Mouse (Mus musculus) Patski (cell line): ENCODE results near the gene Lyrm9. TPM values are rescaled to one million over a fixed set of nuclear protein-coding genes. Genes with fewer than 3 reads are reported as not detected.

Experiments used
- ATAC-seq: fragments of 100-300 bp; one replicate; pipeline ENCODE4 v1.8.0; 2021
- CTCF ChIA-PET: fragments of 350-600 bp; sonication (Branson Sonifier 250); formaldehyde crosslinking; loops from one replicate; lab custom pipeline; 2022; ENCODE audit warnings: inconsistent platforms; lab: Charles Lee
- POLR2A ChIA-PET: fragments of 350-600 bp; sonication (Branson Sonifier 250); formaldehyde crosslinking; loops from one replicate; lab custom pipeline; 2022; ENCODE audit warnings: antibody characterized with exemption, inconsistent platforms; lab: Charles Lee
- DNase-seq: peaks from one replicate; pipeline ENCODE4 v3.0.0-alpha.2; 2011; ENCODE audit warnings: low read depth, low spot score
- H3K27me3 ChIP-seq: fragments of 371-371 bp; one replicate; pipeline ENCODE4 v1.5.1; 2021
- CTCF ChIP-seq: fragments of 100-300 bp; IDR thresholded peaks from one replicate; pipeline ENCODE4 v1.5.1; 2021
- in situ Hi-C: fragments of 300-500 bp; cut with MboI; formaldehyde crosslinking; loops from 3 replicates; pipeline ENCODE4 v1.11.1; 2018; ENCODE audit warnings: low pct_unique_long_range_greater_than_20kb, mixed read lengths
- polyA plus RNA-seq: library from polyadenylated mRNA; unstranded; gene quantifications from one replicate; pipeline ENCODE4 v1.2.3, GENCODE M21; 2021

The Lyrm9 gene
- polyA plus RNA-seq, 1 experiment from 2014 or later, result 15.2 TPM

- ATAC-seq, result no peak
- POLR2A ChIA-PET, result interaction anchor here (0.5 kb wide), 1 partner anchor 10 kb away, joined by 3 read pairs; no protein-coding TSS in a partner anchor
- in situ Hi-C loops, result no loop called here
- no peak for TF ChIP-seq CTCF
- CTCF ChIA-PET, result no interaction called here
- peaks cover 3% of the 10 kb centered on the region for H3K27me3 ChIP-seq
- DNase-seq, result no peak
Measured at GRCm38 (mm10) chr11:78793116-78793515, 33.3 kb upstream of the Lyrm9 start.

- ChIA-PET CTCF (no interaction called here), POLR2A (no interaction called here)
- peaks cover 3% of the 10 kb centered on the region for H3K27me3 ChIP-seq
- no peak for TF ChIP-seq CTCF
- ATAC-seq (no peak), DNase-seq (no peak)
- in situ Hi-C loops, result no loop called here
Measured at GRCm38 (mm10) chr11:78796072-78796729, 30.2 kb upstream of the Lyrm9 start.

- no peaks in the 10 kb centered on the region for H3K27me3 ChIP-seq
- ChIA-PET POLR2A (no interaction called here), CTCF (no interaction called here)
- DNase-seq (no peak), ATAC-seq (no peak)
- no peak for TF ChIP-seq CTCF
- in situ Hi-C loops, result loop anchor here (10.0 kb wide), 1 partner anchor 96 kb away; no protein-coding TSS in a partner anchor
Measured at GRCm38 (mm10) chr11:78801094-78801493, 25.3 kb upstream of the Lyrm9 start.

- in situ Hi-C loops, result loop anchor here (10.0 kb wide), 1 partner anchor 99 kb away; no protein-coding TSS in a partner anchor
- no peak for TF ChIP-seq CTCF
- no peak for DNase-seq
- CTCF ChIA-PET, result no interaction called here
- ATAC-seq, result no peak
- POLR2A ChIA-PET, result interaction anchor here (0.7 kb wide), 1 partner anchor 10 kb away, joined by 3 read pairs; no protein-coding TSS in a partner anchor
- no peaks in the 10 kb centered on the region for H3K27me3 ChIP-seq
Measured at GRCm38 (mm10) chr11:78803587-78804316, 22.6 kb upstream of the Lyrm9 start.

GRCm38 (mm10) chr11:78804551-78804950 is 21.8 kb upstream of the Lyrm9 start:
- no peak for TF ChIP-seq CTCF
- ChIA-PET POLR2A (no interaction called here), CTCF (interaction anchor here (1.1 kb wide), 1 partner anchor 9 kb away, joined by 3 read pairs; no protein-coding TSS in a partner anchor)
- no peak for ATAC-seq
- in situ Hi-C loops, result loop anchor here (10.0 kb wide), 1 partner anchor 100 kb away; no protein-coding TSS in a partner anchor
- H3K27me3 ChIP-seq, result no peaks in the 10 kb centered on the region
- no peak for DNase-seq

- no peaks in the 10 kb centered on the region for H3K27me3 ChIP-seq
- ATAC-seq (no peak), DNase-seq (no peak)
- in situ Hi-C loops, result loop anchor here (10.0 kb wide), 1 partner anchor 100 kb away; no protein-coding TSS in a partner anchor
- POLR2A ChIA-PET, result no interaction called here
- TF ChIP-seq CTCF, result no peak
- CTCF ChIA-PET, result interaction anchor here (1.1 to 1.2 kb wide), 2 partner anchors 10 to 13 kb away, joined by 3 read pairs; no protein-coding TSS in a partner anchor
Measured at GRCm38 (mm10) chr11:78805198-78805597, 21.2 kb upstream of the Lyrm9 start.

GRCm38 (mm10) chr11:78805691-78806137 is 20.7 kb upstream of the Lyrm9 start:
- POLR2A ChIA-PET, result no interaction called here
- ATAC-seq, result no peak
- TF ChIP-seq CTCF, result no peak

GRCm38 (mm10) chr11:78807341-78808108 is 18.9 kb upstream of the Lyrm9 start:
- TF ChIP-seq CTCF, result no peak
- ChIA-PET CTCF (no interaction called here), POLR2A (no interaction called here)
- DNase-seq (no peak), ATAC-seq (no peak)
- H3K27me3 ChIP-seq, result no peaks in the 10 kb centered on the region
- in situ Hi-C loops, result loop anchor here (10.0 kb wide), 1 partner anchor 103 kb away; no protein-coding TSS in a partner anchor

More at GRCm38 (mm10) chr11:78805691-78806137, 20.7 kb upstream of the Lyrm9 start:
- no peak for DNase-seq
- H3K27me3 ChIP-seq, result no peaks in the 10 kb centered on the region
- CTCF ChIA-PET, result interaction anchor here (1.1 to 1.2 kb wide), 2 partner anchors 10 to 13 kb away, joined by 3 read pairs; no protein-coding TSS in a partner anchor
- in situ Hi-C loops, result loop anchor here (10.0 kb wide), 1 partner anchor 101 kb away; no protein-coding TSS in a partner anchor

- no peak for TF ChIP-seq CTCF
- ChIA-PET POLR2A (no interaction called here), CTCF (no interaction called here)
- no peaks in the 10 kb centered on the region for H3K27me3 ChIP-seq
- in situ Hi-C loops, result loop anchor here (10.0 kb wide), 1 partner anchor 105 kb away; no protein-coding TSS in a partner anchor
- ATAC-seq (no peak), DNase-seq (no peak)
Measured at GRCm38 (mm10) chr11:78809398-78809797, 17.0 kb upstream of the Lyrm9 start.

GRCm38 (mm10) chr11:78814461-78814941 is 11.9 kb upstream of the Lyrm9 start:
- no peaks in the 10 kb centered on the region for H3K27me3 ChIP-seq
- no peak for DNase-seq
- ChIA-PET POLR2A (no interaction called here), CTCF (no interaction called here)
- in situ Hi-C loops, result no loop called here
- no peak for TF ChIP-seq CTCF
- no peak for ATAC-seq
